Mouse (Mus musculus): ENCODE results near the gene Vti1a. TPM values are rescaled to one million over a fixed set of nuclear protein-coding genes. Genes with fewer than 3 reads are reported as not detected.

Gene Vti1a
- polyA plus RNA-seq, 1 experiment from 2014 or later: 27.8 TPM

DNA sequence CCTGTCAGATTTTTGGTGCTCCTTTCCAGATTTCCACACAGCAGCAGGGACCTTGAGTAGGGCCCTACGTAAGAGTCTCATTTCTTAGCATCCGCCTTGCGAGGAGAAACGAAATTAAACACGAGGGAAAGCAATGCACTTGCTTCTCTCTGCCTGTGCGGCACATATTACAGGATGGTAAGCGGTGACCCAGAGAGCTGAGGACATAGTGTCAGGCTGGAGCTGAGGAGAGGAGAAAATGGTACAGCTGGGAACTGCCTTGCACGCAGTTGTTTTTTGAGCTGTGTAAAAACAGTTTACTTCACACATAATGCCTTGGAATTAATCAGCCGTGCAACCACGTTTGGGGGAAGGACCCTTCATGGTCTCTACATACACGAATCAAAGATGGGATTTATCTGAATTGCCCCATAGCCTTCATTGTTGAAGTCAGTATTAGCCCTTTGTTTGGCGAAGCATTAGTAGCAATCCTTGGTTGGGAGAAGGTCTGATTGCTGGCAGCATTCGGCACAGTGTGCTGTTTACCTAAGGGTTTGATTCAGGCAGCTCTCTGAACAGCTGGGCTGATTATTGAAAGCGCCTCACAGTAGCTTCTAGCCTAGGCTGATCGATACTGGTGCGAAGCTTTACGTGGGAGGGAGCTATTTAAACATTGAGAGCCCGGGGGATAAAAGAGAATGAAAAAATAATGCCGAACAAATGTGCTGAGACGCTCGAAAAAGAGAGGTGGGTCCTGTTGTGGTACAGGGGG lies 153.4 kb downstream of the Vti1a start:
- no peak for ATAC-seq (ENCODE audit: borderline replicate concordance, extremely low read depth, low FRiP score, low TSS enrichment)
- Histone ChIP-seq H3K27ac (no peak overlapping the region), H3K9ac (no peak overlapping the region), H3K4me1 (peaks cover 17% of the 10 kb centered on the region), H3K9me3 (no peaks in the 10 kb centered on the region), H3K4me2 (peak overlapping the region; percentile 32; the same call in 1 of the 2 replicates), H3K27me3 (no peaks in the 10 kb centered on the region), H3K4me3 (no peak overlapping the region), H3K36me3 (no peaks in the 10 kb centered on the region)
- WGBS: 44% methylated on average over 21 of the region's 21 CpGs

- no peak for ATAC-seq (ENCODE audit: borderline replicate concordance, extremely low read depth, low FRiP score, low TSS enrichment)
- 61% methylated on average over 8 of the region's 8 CpGs for WGBS
- no peak overlapping the region for H3K27ac ChIP-seq
- no peak overlapping the region for H3K4me3 ChIP-seq
- H3K4me1 ChIP-seq: peaks cover 17% of the 10 kb centered on the region
- H3K27me3 ChIP-seq: no peaks in the 10 kb centered on the region
- H3K9me3 ChIP-seq: no peaks in the 10 kb centered on the region
- H3K4me2 ChIP-seq: no peak overlapping the region
- no peaks in the 10 kb centered on the region for H3K36me3 ChIP-seq
- no peak overlapping the region for H3K9ac ChIP-seq
Observed at GRCm38 (mm10) chr19:55472582-55472981, 156.5 kb downstream of the Vti1a start.

DNA sequence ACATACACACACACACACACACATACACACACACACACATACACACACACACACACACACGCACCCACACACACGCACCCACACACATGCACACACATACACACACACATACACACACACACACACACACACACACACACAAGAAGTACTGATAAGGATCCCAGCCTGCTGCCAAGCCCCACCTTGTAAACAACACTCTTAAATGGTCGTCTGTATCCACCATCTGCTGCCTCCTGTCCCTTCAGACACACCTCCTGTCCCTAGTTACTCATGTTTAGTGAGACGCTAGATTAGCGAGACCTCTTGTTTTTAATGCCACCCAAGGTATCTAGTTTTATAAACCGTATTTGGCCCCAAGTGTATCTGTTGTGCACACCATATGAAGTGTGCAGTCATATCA lies 158.1 kb downstream of the Vti1a start:
- no peak overlapping the region for H3K27ac ChIP-seq
- no peak for ATAC-seq (ENCODE audit: borderline replicate concordance, extremely low read depth, low FRiP score, low TSS enrichment)
- 73% methylated on average over 6 of the region's 6 CpGs for WGBS

GRCm38 (mm10) chr19:55480526-55480925 lies 164.4 kb downstream of the Vti1a start:
- ATAC-seq (ENCODE audit: borderline replicate concordance, extremely low read depth, low FRiP score, low TSS enrichment): no peak
- H3K27me3 ChIP-seq: no peaks in the 10 kb centered on the region
- H3K36me3 ChIP-seq: no peaks in the 10 kb centered on the region
- H3K4me3 ChIP-seq: no peak overlapping the region
- no peak overlapping the region for H3K4me2 ChIP-seq
- WGBS: 59% methylated on average over 5 of the region's 5 CpGs
- no peaks in the 10 kb centered on the region for H3K9me3 ChIP-seq
- H3K27ac ChIP-seq: no peak overlapping the region
- peaks cover 15% of the 10 kb centered on the region; the same call in 1 of the 2 replicates for H3K4me1 ChIP-seq
- no peak overlapping the region for H3K9ac ChIP-seq

More for the DNA sequence above, 158.1 kb downstream of the Vti1a start:
- Histone ChIP-seq H3K36me3 (no peaks in the 10 kb centered on the region), H3K4me3 (no peak overlapping the region), H3K9ac (no peak overlapping the region), H3K27me3 (no peaks in the 10 kb centered on the region), H3K4me2 (no peak overlapping the region), H3K9me3 (no peaks in the 10 kb centered on the region), H3K4me1 (peaks cover 12% of the 10 kb centered on the region)

DNA sequence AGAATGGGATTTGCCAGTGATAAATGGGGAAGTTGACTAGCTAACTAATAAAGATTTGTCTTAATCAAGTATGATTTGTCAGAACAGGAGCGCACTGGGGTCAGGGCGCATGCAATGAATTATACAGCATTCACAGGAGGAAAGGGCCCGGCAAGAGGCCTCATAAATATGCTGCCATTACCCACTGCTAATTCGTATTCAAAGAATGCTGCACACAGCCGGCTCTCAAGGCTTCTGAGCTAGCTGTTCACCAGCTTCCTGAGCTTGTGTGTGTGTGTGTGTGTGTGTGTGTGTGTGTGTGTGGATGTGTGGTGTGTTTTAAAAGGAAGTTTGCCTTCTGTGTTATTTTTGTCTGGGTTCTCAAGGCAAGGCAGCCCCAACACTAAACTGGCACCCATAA lies 165.2 kb downstream of the Vti1a start:
- Histone ChIP-seq H3K4me1 (peaks cover 15% of the 10 kb centered on the region; the same call in 1 of the 2 replicates), H3K9me3 (no peaks in the 10 kb centered on the region), H3K27me3 (no peaks in the 10 kb centered on the region), H3K4me2 (no peak overlapping the region), H3K36me3 (no peaks in the 10 kb centered on the region), H3K27ac (no peak overlapping the region), H3K4me3 (no peak overlapping the region), H3K9ac (no peak overlapping the region)
- ATAC-seq (ENCODE audit: borderline replicate concordance, extremely low read depth, low FRiP score, low TSS enrichment): no peak
- 37% methylated on average over 5 of the region's 5 CpGs for WGBS

DNA sequence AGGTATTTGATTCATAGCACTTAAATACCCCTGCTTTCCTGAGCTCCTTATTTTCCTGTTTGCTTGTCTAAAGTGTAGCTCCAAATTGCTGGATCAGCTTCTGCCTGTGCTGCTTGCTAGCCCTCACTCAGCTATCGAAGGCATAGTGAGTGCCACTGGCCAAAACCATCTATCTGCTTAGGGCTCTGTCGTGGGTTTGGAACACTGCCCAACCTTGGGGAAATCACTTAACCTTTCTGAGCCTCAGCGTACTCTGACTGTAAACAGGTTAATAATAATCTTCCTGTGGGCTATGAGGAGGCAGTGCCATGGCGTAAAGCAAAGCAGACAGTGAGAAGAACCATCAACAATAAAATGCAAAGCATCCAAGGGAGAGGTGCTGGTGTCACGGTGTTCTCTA lies 167.4 kb downstream of the Vti1a start:
- no peak overlapping the region for H3K27ac ChIP-seq
- H3K9me3 ChIP-seq: no peaks in the 10 kb centered on the region

DNA sequence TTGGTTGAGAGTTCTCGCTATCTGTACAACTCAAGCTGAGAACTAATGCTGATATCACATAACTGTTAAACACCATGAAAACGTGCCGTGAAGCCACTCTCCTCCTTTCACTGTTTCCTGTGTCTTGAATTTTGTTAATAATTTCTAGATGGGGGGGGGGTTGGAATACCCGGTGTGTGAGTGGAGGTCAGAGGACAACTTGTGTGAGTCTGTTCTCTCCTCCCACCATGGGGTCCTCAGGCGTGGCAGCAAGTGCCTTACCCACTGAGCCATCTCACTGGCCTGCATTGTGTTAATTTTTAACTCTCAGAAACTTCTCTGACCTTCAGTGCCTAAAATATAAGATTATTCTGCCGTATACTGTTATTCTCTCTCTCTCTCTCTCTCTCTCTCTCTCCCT lies 168.5 kb downstream of the Vti1a start:
- 56% methylated on average over 6 of the region's 6 CpGs for WGBS
- no peak for ATAC-seq (ENCODE audit: borderline replicate concordance, extremely low read depth, low FRiP score, low TSS enrichment)
- no peak overlapping the region for H3K27ac ChIP-seq

More for the DNA sequence above, 167.4 kb downstream of the Vti1a start:
- H3K4me2 ChIP-seq: no peak overlapping the region
- no peak for ATAC-seq (ENCODE audit: borderline replicate concordance, extremely low read depth, low FRiP score, low TSS enrichment)
- H3K4me1 ChIP-seq: peaks cover 15% of the 10 kb centered on the region; the same call in 1 of the 2 replicates
- H3K36me3 ChIP-seq: no peaks in the 10 kb centered on the region
- H3K27me3 ChIP-seq: no peaks in the 10 kb centered on the region
- H3K4me3 ChIP-seq: no peak overlapping the region
- H3K9ac ChIP-seq: no peak overlapping the region
- WGBS: 29% methylated on average over 5 of the region's 5 CpGs

GRCm38 (mm10) chr19:55486473-55486872 lies 170.4 kb downstream of the Vti1a start:
- Histone ChIP-seq H3K36me3 (no peaks in the 10 kb centered on the region), H3K27ac (no peak overlapping the region), H3K9ac (no peak overlapping the region), H3K9me3 (no peaks in the 10 kb centered on the region), H3K4me1 (peaks cover 16% of the 10 kb centered on the region), H3K4me2 (no peak overlapping the region), H3K27me3 (no peaks in the 10 kb centered on the region), H3K4me3 (no peak overlapping the region)
- WGBS: 67% methylated on average over 4 of the region's 4 CpGs
- ATAC-seq (ENCODE audit: borderline replicate concordance, extremely low read depth, low FRiP score, low TSS enrichment): no peak

More for the DNA sequence above, 168.5 kb downstream of the Vti1a start:
- Histone ChIP-seq H3K9me3 (no peaks in the 10 kb centered on the region), H3K4me2 (no peak overlapping the region), H3K4me1 (peaks cover 15% of the 10 kb centered on the region; the same call in 1 of the 2 replicates), H3K9ac (no peak overlapping the region), H3K36me3 (no peaks in the 10 kb centered on the region), H3K4me3 (no peak overlapping the region), H3K27me3 (no peaks in the 10 kb centered on the region)

- Histone ChIP-seq H3K27ac (no peak overlapping the region), H3K27me3 (no peaks in the 10 kb centered on the region), H3K4me3 (no peak overlapping the region), H3K9me3 (no peaks in the 10 kb centered on the region), H3K4me1 (peaks cover 10% of the 10 kb centered on the region), H3K9ac (no peak overlapping the region), H3K4me2 (no peak overlapping the region), H3K36me3 (no peaks in the 10 kb centered on the region)
- ATAC-seq (ENCODE audit: borderline replicate concordance, extremely low read depth, low FRiP score, low TSS enrichment): no peak
- 25% methylated on average over 15 of the region's 15 CpGs for WGBS
Observed at GRCm38 (mm10) chr19:55491126-55492076, 175.3 kb downstream of the Vti1a start.

GRCm38 (mm10) chr19:55496333-55496732 lies 180.2 kb downstream of the Vti1a start:
- peak; percentile 39; the same call in 1 of the 2 replicates for ATAC-seq (ENCODE audit: borderline replicate concordance, extremely low read depth, low FRiP score, low TSS enrichment)
- Histone ChIP-seq H3K9me3 (no peaks in the 10 kb centered on the region), H3K27me3 (no peaks in the 10 kb centered on the region), H3K27ac (no peak overlapping the region), H3K4me1 (peaks cover 21% of the 10 kb centered on the region), H3K9ac (no peak overlapping the region), H3K4me2 (no peak overlapping the region), H3K4me3 (no peak overlapping the region), H3K36me3 (no peaks in the 10 kb centered on the region)
- WGBS: 30% methylated on average over 9 of the region's 9 CpGs

- Histone ChIP-seq H3K27me3 (no peaks in the 10 kb centered on the region), H3K36me3 (no peaks in the 10 kb centered on the region), H3K27ac (no peak overlapping the region), H3K4me1 (peaks cover 15% of the 10 kb centered on the region), H3K9me3 (no peaks in the 10 kb centered on the region), H3K4me2 (no peak overlapping the region), H3K4me3 (no peak overlapping the region), H3K9ac (no peak overlapping the region)
- 0 out of 2 replicates have a peak, but pooled peaks have one; percentile 39 for ATAC-seq (ENCODE audit: borderline replicate concordance, extremely low read depth, low FRiP score, low TSS enrichment)
- 49% methylated on average over 18 of the region's 18 CpGs for WGBS
Observed at GRCm38 (mm10) chr19:55499179-55499863, 183.2 kb downstream of the Vti1a start.
